Mouse (Mus musculus): ENCODE data around the gene Gm49380.

DNA sequence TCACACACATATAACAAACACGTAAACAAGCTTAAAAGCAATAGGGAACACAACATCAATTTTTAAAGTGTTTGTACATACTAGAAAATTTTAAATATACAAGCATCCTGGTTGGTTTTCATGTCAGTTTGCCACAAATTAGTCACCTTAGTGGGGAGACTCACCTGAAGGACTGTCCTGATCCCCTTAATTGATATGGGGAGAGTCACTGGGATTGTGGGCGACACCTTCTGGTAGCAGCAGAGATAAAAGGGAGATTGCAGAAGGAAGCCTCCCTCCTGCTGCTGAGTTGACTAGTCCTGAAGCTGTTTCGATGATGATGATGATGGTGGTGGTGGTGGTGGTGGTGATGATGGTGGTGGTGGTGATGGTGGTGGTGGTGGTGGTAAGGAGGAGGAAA, 60.4 kb downstream of the Gm49380 start:
- TF ChIP-seq CTCF (IDR thresholded peaks at IDR 0.05; ENCODE audit: low read depth, low read length) (no peak), POLR2A (IDR thresholded peaks at IDR 0.05; ENCODE audit: extremely low read depth, insufficient read depth, low read length) (no peak)

All from liver, adult 2 months (tissue).